Mouse (Mus musculus) stomach, embryonic 15.5 days (tissue): ENCODE measurements around the gene Gucd1. TPM values are rescaled to one million over a fixed set of nuclear protein-coding genes. Genes with fewer than 3 reads are reported as not detected.
A peak's percentile ranks its signal among the peaks of the same experiment; 100 is the strongest.
"Not testable (repeated sequence)": the region's sequence is repeated elsewhere in the genome, so short reads cannot be mapped to it uniquely, and the experiment has no call there.

ENCODE experiments used
- ATAC-seq: fragments of 200-750 bp; cut with Nextera tagmentation; 2 replicates; pipeline ENCODE4 v1.8.0; 2017; ENCODE audit warnings: low read depth, moderate number of reproducible peaks, moderate TSS enrichment; ENCODE audit not compliant: insufficient read depth, low FRiP score
- H3K27ac ChIP-seq: fragments of 300-500 bp; sonication (generic); 2 replicates; pipeline ENCODE4 v1.5.1; 2015; ENCODE audit warnings: mild to moderate bottlenecking, inconsistent platforms
- H3K27me3 ChIP-seq: fragments of 300-500 bp; sonication (generic); replicated peaks from 2 replicates; pipeline ENCODE4 v1.6.1; 2015; ENCODE audit warnings: inconsistent platforms
- H3K36me3 ChIP-seq: fragments of 300-500 bp; sonication (generic); 2 replicates; pipeline ENCODE4 v1.6.1; 2015; ENCODE audit warnings: inconsistent platforms
- H3K4me1 ChIP-seq: fragments of 300-500 bp; sonication (generic); 2 replicates; pipeline ENCODE4 v1.6.1; 2015; ENCODE audit warnings: inconsistent platforms
- H3K4me2 ChIP-seq: fragments of 300-500 bp; sonication (generic); 2 replicates; pipeline ENCODE4 v1.6.1; 2015; ENCODE audit warnings: mild to moderate bottlenecking, inconsistent platforms
- H3K4me3 ChIP-seq: fragments of 300-500 bp; sonication (generic); replicated peaks from 2 replicates; pipeline ENCODE4 v1.5.1; 2015; ENCODE audit warnings: inconsistent platforms
- H3K9ac ChIP-seq: fragments of 300-500 bp; sonication (generic); 2 replicates; pipeline ENCODE4 v1.6.1; 2015; ENCODE audit warnings: inconsistent platforms
- H3K9me3 ChIP-seq: fragments of 300-500 bp; sonication (generic); 2 replicates; pipeline ENCODE4 v1.6.1; 2016; ENCODE audit warnings: inconsistent platforms
- whole genome bisulfite sequencing: fragments of 180-500 bp; shearing (Covaris S2); methylation state at CpG from one replicate; pipeline ENCODE4 v1.1.7; 2015; 5-methylcytosine and 5-hydroxymethylcytosine counted together
- polyA plus RNA-seq: library from polyadenylated mRNA; unstranded; fragments of >200 nt; fragmentation: Nextera tagmentation; extraction: Ambion mirVana; gene quantifications from 2 replicates; pipeline ENCODE4 v1.2.1, GENCODE M21; 2015

Gucd1 gene
- polyA plus RNA-seq, 1 experiment from 2014 or later = 27.5 TPM

GRCm38 (mm10) chr10:75390156-75390555, 127.6 kb downstream of the Gucd1 start:
- H3K9ac ChIP-seq = no peak overlapping the region
- no peak overlapping the region for H3K4me3 ChIP-seq
- H3K36me3 ChIP-seq = no peaks in the 10 kb centered on the region
- H3K9me3 ChIP-seq = no peaks in the 10 kb centered on the region
- H3K4me2 ChIP-seq = no peak overlapping the region
- no peaks in the 10 kb centered on the region for H3K4me1 ChIP-seq
- H3K27ac ChIP-seq = no peak overlapping the region
- H3K27me3 ChIP-seq = no peaks in the 10 kb centered on the region
- WGBS = 70% methylated on average over 2 of the region's 2 CpGs
- ATAC-seq = no peak

DNA sequence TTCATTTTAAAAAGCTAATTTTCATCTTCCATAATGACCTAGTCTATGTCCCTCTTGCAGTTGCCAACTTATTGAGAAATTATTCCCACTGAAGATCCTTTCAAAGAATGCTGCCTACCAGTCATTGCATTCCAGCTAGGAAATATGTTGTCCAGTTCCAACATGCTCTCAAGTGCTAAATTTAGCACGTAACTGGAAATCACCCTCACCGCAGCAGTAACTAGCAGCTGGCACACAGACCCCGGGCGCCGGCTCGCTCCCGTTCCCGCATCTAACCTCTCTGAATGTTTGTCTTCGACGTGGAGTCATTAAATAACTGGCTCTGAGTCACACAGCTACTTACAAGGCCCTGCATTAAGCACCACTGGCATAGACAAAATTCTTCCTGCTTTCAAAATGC, 139.1 kb downstream of the Gucd1 start:
- no peaks in the 10 kb centered on the region for H3K9me3 ChIP-seq
- H3K27me3 ChIP-seq = no peaks in the 10 kb centered on the region
- no peak overlapping the region for H3K9ac ChIP-seq
- no peak overlapping the region for H3K4me3 ChIP-seq
- WGBS = 62% methylated on average over 10 of the region's 10 CpGs
- no peaks in the 10 kb centered on the region for H3K4me1 ChIP-seq
- no peak overlapping the region for H3K4me2 ChIP-seq
- no peak for ATAC-seq
- no peaks in the 10 kb centered on the region for H3K36me3 ChIP-seq
- H3K27ac ChIP-seq = no peak overlapping the region

- not testable (repeated sequence) for H3K9me3 ChIP-seq, H3K4me2 ChIP-seq, H3K27ac ChIP-seq, H3K36me3 ChIP-seq, H3K9ac ChIP-seq, H3K4me1 ChIP-seq, H3K27me3 ChIP-seq, H3K4me3 ChIP-seq
- WGBS = 54% methylated on average over 13 of the region's 19 CpGs
- peak; percentile 47; the same call in 1 of the 2 replicates for ATAC-seq
These were observed 144.0 kb downstream of the Gucd1 start for GRCm38 (mm10) chr10:75373655-75374351.

GRCm38 (mm10) chr10:75365231-75365633, 152.5 kb downstream of the Gucd1 start:
- H3K4me3 ChIP-seq = 0 out of 2 replicates have a peak overlapping the region, but pooled peaks have one; percentile 14
- ATAC-seq = no peak
- no peak overlapping the region for H3K9ac ChIP-seq
- no peak overlapping the region for H3K27ac ChIP-seq
- no peaks in the 10 kb centered on the region for H3K9me3 ChIP-seq
- H3K4me1 ChIP-seq = no peaks in the 10 kb centered on the region
- no peaks in the 10 kb centered on the region for H3K36me3 ChIP-seq
- 39% methylated on average over 6 of the region's 6 CpGs for WGBS
- H3K4me2 ChIP-seq = 0 out of 2 replicates have a peak overlapping the region, but pooled peaks have one; percentile 10
- H3K27me3 ChIP-seq = no peaks in the 10 kb centered on the region

DNA sequence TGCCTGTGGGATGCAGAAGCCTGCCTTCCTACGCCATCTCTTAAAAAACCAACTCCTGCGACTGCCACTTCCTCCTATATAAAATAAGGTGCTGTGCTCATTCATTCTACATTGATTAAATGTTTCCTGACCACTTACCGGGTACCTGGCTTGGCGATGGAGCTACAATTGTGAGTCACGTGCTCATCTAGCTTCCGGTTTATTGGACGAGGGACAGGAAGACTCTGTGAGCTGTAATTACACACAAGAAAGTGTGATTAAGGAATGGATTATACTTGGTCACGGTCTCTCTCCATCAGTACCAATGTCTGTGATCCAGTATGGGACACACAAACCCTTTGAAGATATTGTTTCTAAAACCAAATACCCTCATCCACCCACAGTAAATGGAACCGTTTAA, 153.0 kb downstream of the Gucd1 start:
- peak overlapping the region; percentile 28; the same call in 1 of the 2 replicates for H3K27ac ChIP-seq
- H3K4me2 ChIP-seq = 0 out of 2 replicates have a peak overlapping the region, but pooled peaks have one; percentile 10
- no peaks in the 10 kb centered on the region for H3K9me3 ChIP-seq
- no peaks in the 10 kb centered on the region for H3K27me3 ChIP-seq
- no peaks in the 10 kb centered on the region for H3K36me3 ChIP-seq
- H3K9ac ChIP-seq = no peak overlapping the region
- peak; percentile 31; the same call in 1 of the 2 replicates for ATAC-seq
- no peak overlapping the region for H3K4me3 ChIP-seq
- no peaks in the 10 kb centered on the region for H3K4me1 ChIP-seq
- 75% methylated on average over 9 of the region's 9 CpGs for WGBS

GRCm38 (mm10) chr10:75364214-75364690, 153.5 kb downstream of the Gucd1 start:
- ATAC-seq = peak; percentile 84
- not testable (repeated sequence) for H3K4me2 ChIP-seq, H3K36me3 ChIP-seq, H3K9me3 ChIP-seq, H3K4me1 ChIP-seq, H3K9ac ChIP-seq, H3K4me3 ChIP-seq, H3K27me3 ChIP-seq
- peak overlapping the region; percentile 28; the same call in 1 of the 2 replicates for H3K27ac ChIP-seq
- 24% methylated on average over 1 of the region's 1 CpGs for WGBS

GRCm38 (mm10) chr10:75355341-75355740, 162.4 kb downstream of the Gucd1 start:
- 60% methylated on average over 4 of the region's 4 CpGs for WGBS
- Histone ChIP-seq H3K9me3 (no peaks in the 10 kb centered on the region), H3K4me3 (no peak overlapping the region), H3K27ac (no peak overlapping the region), H3K36me3 (no peaks in the 10 kb centered on the region), H3K4me2 (no peak overlapping the region), H3K27me3 (no peaks in the 10 kb centered on the region), H3K4me1 (no peaks in the 10 kb centered on the region), H3K9ac (no peak overlapping the region)
- no peak for ATAC-seq

DNA sequence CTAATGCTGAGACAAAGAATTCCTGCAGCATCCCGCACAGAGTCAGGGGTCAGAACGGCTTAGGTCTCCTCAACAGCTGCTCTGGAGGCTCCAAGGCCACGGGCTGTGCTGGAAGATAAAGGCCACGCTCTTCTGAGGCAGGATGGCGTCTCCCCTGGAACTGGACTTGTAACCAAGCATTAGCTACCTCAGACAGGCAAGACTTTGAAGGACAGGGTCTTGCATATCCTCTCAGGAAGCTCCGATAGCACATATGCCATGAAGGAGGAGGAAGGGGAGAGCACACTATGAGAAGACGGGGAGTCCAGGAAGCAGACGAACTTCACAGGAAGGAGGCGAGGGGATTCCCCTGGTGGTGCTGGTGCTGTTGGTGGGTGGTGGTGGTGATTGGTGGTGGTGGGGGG, 163.9 kb downstream of the Gucd1 start:
- not testable (repeated sequence) for H3K27me3 ChIP-seq, H3K9ac ChIP-seq, H3K9me3 ChIP-seq, H3K27ac ChIP-seq, H3K4me1 ChIP-seq, H3K4me2 ChIP-seq, H3K4me3 ChIP-seq, H3K36me3 ChIP-seq, ATAC-seq
- 48% methylated on average over 9 of the region's 9 CpGs for WGBS

DNA sequence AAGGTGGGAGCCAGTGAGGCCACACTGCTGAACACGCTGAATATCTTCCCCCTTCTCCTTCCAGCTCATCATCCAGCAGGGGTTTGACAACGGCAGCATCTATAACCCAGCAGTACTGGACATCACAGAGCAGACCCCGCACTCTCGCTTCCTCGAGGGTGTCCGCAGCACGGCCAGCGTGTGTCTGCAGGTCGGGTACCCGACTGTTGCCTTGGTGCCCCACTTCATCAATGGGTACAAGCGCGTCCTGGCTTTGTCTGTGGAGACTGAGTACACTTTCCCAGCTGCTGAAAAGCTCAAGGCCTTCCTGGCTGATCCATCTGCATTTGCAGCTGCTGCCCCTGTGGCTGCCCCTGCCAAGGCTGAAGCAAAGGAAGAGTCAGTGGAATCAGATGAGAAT, 165.2 kb downstream of the Gucd1 start:
- no peak overlapping the region for H3K4me2 ChIP-seq
- no peak overlapping the region for H3K27ac ChIP-seq
- no peaks in the 10 kb centered on the region for H3K36me3 ChIP-seq
- no peaks in the 10 kb centered on the region for H3K9me3 ChIP-seq
- no peak for ATAC-seq
- H3K4me1 ChIP-seq = no peaks in the 10 kb centered on the region
- WGBS = 91% methylated on average over 12 of the region's 12 CpGs
- H3K27me3 ChIP-seq = no peaks in the 10 kb centered on the region
- H3K9ac ChIP-seq = no peak overlapping the region
- H3K4me3 ChIP-seq = no peak overlapping the region

- no peak for ATAC-seq
- Histone ChIP-seq H3K4me3 (no peak overlapping the region), H3K36me3 (no peaks in the 10 kb centered on the region), H3K27ac (no peak overlapping the region), H3K27me3 (no peaks in the 10 kb centered on the region), H3K9ac (no peak overlapping the region), H3K9me3 (no peaks in the 10 kb centered on the region), H3K4me2 (no peak overlapping the region), H3K4me1 (no peaks in the 10 kb centered on the region)
- WGBS = 79% methylated on average over 5 of the region's 5 CpGs
These were observed 167.2 kb downstream of the Gucd1 start for GRCm38 (mm10) chr10:75350564-75350963.

DNA sequence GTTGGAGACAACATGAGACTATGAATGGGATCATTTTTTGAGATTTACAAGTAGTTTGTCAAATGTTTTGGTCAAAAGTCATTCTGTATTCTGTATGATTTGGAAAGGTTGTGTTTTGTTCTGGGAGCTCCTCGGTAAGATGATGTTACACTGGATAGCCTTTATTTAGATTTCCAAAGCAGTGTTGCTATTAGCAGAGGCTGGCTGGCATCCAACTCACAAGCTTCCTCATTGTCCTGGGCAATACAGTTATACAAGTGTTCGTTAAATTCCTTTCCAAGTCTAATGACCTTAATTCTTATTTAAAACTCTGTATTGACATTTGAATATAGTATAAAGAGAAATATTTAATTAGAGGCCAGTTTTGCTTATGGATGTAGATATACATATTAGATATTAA, 172.5 kb downstream of the Gucd1 start:
- Histone ChIP-seq H3K4me3 (no peak overlapping the region), H3K27me3 (no peaks in the 10 kb centered on the region), H3K27ac (no peak overlapping the region), H3K4me1 (no peaks in the 10 kb centered on the region), H3K9me3 (no peaks in the 10 kb centered on the region), H3K36me3 (no peaks in the 10 kb centered on the region), H3K9ac (no peak overlapping the region), H3K4me2 (no peak overlapping the region)
- 41% methylated on average over 2 of the region's 2 CpGs for WGBS
- ATAC-seq = no peak

GRCm38 (mm10) chr10:75344563-75344962, 173.2 kb downstream of the Gucd1 start:
- 47% methylated on average over 1 of the region's 1 CpGs for WGBS
- H3K4me2 ChIP-seq, H3K36me3 ChIP-seq, H3K27ac ChIP-seq, H3K27me3 ChIP-seq, H3K9me3 ChIP-seq, H3K4me1 ChIP-seq, H3K4me3 ChIP-seq, ATAC-seq, H3K9ac ChIP-seq: not testable (repeated sequence)
